Mouse (Mus musculus): ENCODE data around the gene Mcoln2.

Gene Mcoln2

DNA sequence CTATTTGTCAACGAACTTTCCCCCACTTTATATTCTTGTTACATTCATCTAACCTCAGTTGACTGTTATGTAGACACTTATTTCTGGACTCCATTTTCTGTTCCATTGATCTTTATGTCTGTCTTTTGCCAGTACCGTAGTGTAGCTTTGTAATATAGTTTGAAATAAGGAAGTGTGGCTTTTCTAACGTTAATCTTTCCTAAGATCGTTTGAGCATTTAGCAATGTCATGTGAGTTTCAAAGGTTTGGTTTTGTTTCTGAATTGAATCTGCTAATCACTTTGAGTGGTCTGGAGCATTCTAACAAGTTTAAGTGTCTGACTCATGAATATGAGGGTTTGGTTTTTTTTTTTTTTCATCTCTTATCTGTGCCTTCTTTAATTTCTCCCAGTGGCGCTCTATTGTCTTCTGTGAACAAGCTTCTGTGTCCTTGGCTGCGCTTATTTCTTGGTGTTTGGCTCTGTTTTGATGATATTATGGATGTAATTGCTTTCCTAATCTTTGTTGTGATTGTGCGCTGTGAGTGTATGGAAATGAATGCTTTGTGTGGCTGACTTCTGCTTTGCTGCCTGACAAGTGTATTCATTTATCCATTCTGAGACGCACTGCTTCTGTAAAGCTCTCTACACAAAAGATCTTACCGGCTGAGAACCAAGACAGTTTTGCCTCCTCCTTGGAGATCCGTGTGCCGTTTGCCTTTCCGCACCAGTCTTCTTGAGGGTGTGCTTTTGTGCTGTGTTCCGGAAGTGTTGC lies 79.1 kb downstream of the Mcoln2 start:
- DNase-seq (ENCODE audit: low spot score), result no peak

DNA sequence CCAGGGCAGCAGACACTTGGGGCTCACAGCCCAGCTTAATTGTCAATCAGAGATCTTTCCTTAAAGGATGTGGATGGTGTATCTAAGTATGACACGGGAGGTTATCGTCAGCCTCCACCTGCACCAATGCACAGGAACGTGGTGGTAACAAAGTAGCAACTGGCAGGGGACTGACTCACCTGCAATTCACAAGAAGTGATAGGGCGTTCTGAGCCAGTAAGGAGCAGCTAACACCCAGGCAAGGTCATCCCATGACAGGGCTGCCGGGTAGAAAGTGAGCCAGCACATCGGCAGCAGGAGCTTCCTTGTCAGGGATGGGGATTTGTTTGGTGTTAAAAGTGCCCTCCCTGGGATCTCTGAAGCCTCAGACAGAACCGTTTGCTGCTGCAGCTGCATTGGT lies 83.1 kb downstream of the Mcoln2 start:
- no peak for DNase-seq (ENCODE audit: low spot score)

DNA sequence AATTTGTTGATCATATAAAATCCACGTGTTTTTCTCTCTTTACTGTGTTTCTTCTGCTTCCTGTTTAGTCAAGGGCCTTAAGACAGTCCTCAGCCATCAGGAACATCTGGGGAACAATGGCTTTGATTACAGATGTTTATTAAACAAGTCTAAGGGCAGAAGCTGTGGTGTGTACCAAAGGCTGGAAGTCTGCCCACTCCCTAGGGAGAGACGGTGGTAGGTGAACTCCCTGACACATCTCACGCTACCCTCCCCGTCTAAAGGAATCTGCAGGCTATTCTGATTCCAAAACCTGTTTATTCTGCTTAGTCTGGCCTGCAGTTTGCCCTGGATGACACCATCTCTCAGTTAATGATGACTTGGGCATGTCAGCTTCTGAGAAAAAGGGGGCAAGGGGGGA lies 84.1 kb downstream of the Mcoln2 start:
- peak; percentile 43 for DNase-seq (ENCODE audit: low spot score)

DNA sequence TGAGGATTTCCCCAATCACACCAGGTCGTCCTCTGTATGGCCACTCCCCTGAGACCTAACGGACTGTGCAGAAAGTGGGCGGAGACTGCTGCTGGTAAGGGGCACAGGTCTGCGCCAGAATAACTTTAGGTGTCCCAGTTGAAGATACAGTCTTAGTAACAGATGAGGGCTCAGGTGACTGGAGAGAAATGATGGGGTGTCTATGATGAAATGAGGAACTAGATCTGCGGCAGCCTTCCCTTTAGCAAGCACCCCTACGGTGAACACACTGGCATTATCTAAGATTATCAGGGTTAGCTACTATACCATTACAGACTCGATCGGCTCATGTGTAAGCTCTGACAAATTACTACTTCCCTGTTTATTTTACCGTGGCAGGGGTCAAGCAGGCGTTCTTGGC lies 84.9 kb downstream of the Mcoln2 start:
- no peak for DNase-seq (ENCODE audit: low spot score)

DNA sequence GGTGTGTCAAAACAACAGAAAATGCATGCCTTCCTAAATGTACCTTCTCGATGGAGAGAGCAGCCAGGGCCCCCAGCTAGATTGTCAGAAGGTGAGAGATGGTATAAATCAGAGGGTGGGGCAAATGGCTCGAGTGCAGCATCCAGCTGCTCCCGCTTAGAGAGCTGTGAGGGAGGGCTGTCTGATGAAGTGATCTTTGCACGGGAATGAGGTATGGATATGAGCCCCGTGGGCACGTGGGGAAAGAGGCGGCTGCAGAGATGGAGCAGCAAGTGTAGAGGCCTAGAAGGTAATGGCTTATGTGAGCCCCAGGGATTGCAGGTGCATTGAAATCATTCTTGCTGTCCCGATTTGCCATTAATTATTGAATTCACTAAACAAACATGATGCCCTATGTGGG lies 86.6 kb downstream of the Mcoln2 start:
- no peak for DNase-seq (ENCODE audit: low spot score)

DNA sequence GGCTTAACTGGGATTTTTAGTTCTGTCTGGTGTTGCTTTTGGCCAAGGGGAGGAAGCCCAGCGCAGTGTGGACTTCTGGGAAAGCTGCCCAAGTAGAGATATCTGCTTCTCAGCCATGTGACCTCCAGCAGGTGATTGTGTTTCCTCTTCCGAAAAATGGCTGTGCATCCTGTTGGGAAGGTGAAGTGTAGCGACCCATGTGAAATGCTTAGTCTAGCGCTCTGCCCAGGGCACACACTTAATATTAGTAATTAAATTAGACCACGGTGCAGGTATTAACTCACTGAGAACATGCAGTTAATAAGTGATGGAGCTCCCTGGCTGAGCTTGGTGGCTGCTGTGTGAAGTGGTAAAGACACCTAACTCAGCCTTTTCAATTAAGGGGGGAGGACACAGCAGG lies 88.0 kb downstream of the Mcoln2 start:
- no peak for DNase-seq (ENCODE audit: low spot score)

DNA sequence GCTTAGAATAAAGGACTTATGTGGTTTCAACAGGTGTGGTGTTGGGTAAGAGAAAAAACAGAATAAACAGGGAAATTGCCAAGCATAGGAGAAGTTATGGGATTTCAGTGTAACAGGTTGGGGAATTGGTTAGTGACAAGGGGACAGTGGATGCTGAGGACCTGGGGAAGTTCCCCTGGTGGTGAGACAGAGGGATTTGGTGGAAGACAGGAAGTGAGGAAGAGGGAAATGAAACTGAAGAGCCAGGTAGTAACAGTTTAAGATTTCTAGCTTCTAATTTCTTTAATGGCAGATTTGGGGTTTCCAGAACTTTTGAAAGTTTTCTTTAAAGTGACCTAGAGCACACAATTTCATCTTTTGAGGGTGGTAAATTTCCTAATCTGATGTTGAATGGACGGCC lies 95.0 kb downstream of the Mcoln2 start:
- no peak for DNase-seq (ENCODE audit: low spot score)
